Mouse (Mus musculus): ENCODE results near the gene Hivep2. TPM values are rescaled to one million over a fixed set of nuclear protein-coding genes. Genes with fewer than 3 reads are reported as not detected.

The Hivep2 gene
- polyA plus RNA-seq, 1 experiment from 2014 or later = 3.2 TPM

GRCm38 (mm10) chr10:14120512-14120911 lies 154.6 kb downstream of the Hivep2 start:
- WGBS (ENCODE audit: missing documents) = 96% methylated on average over 3 of the region's 3 CpGs
- H3K27ac ChIP-seq = no peak overlapping the region
- H3K36me3 ChIP-seq (ENCODE audit: inconsistent target) = no peaks in the 10 kb centered on the region
- no peak overlapping the region for H3K4me3 ChIP-seq (ENCODE audit: inconsistent target)
- H3K79me2 ChIP-seq (ENCODE audit: inconsistent target) = no peaks in the 10 kb centered on the region

GRCm38 (mm10) chr10:14127826-14128225 lies 162.0 kb downstream of the Hivep2 start:
- no peaks in the 10 kb centered on the region; the same call in 1 of the 2 replicates for H3K36me3 ChIP-seq (ENCODE audit: inconsistent target)
- no peaks in the 10 kb centered on the region for H3K79me2 ChIP-seq (ENCODE audit: inconsistent target)
- 96% methylated on average over 12 of the region's 12 CpGs for WGBS (ENCODE audit: missing documents)
- H3K27ac ChIP-seq = no peak overlapping the region
- H3K4me3 ChIP-seq (ENCODE audit: inconsistent target) = no peak overlapping the region

GRCm38 (mm10) chr10:14130270-14130669 lies 164.4 kb downstream of the Hivep2 start:
- WGBS (ENCODE audit: missing documents) = 85% methylated on average over 8 of the region's 8 CpGs
- H3K36me3 ChIP-seq (ENCODE audit: inconsistent target) = no peaks in the 10 kb centered on the region; the same call in 1 of the 2 replicates

GRCm38 (mm10) chr10:14131307-14131706 lies 165.4 kb downstream of the Hivep2 start:
- no peaks in the 10 kb centered on the region for H3K79me2 ChIP-seq (ENCODE audit: inconsistent target)
- H3K36me3 ChIP-seq (ENCODE audit: inconsistent target) = no peaks in the 10 kb centered on the region; the same call in 1 of the 2 replicates
- no peak overlapping the region for H3K4me3 ChIP-seq (ENCODE audit: inconsistent target)
- no peak overlapping the region for H3K27ac ChIP-seq
- WGBS (ENCODE audit: missing documents) = 93% methylated on average over 12 of the region's 13 CpGs

More at GRCm38 (mm10) chr10:14130270-14130669, 164.4 kb downstream of the Hivep2 start:
- H3K79me2 ChIP-seq (ENCODE audit: inconsistent target) = no peaks in the 10 kb centered on the region
- no peak overlapping the region for H3K27ac ChIP-seq
- H3K4me3 ChIP-seq (ENCODE audit: inconsistent target) = no peak overlapping the region

GRCm38 (mm10) chr10:14132061-14132460 lies 166.2 kb downstream of the Hivep2 start:
- no peaks in the 10 kb centered on the region for H3K79me2 ChIP-seq (ENCODE audit: inconsistent target)
- H3K36me3 ChIP-seq (ENCODE audit: inconsistent target) = no peaks in the 10 kb centered on the region; the same call in 1 of the 2 replicates
- no peak overlapping the region for H3K27ac ChIP-seq
- 96% methylated on average over 16 of the region's 17 CpGs for WGBS (ENCODE audit: missing documents)
- H3K4me3 ChIP-seq (ENCODE audit: inconsistent target) = no peak overlapping the region

- Histone ChIP-seq H3K36me3 (ENCODE audit: inconsistent target) (no peaks in the 10 kb centered on the region; the same call in 1 of the 2 replicates), H3K4me3 (ENCODE audit: inconsistent target) (no peak overlapping the region), H3K79me2 (ENCODE audit: inconsistent target) (no peaks in the 10 kb centered on the region), H3K27ac (no peak overlapping the region)
These were observed 167.1 kb downstream of the Hivep2 start for GRCm38 (mm10) chr10:14132937-14133336.

- no peak overlapping the region for H3K4me3 ChIP-seq (ENCODE audit: inconsistent target)
- WGBS (ENCODE audit: missing documents) = 93% methylated on average over 3 of the region's 3 CpGs
- peaks cover 4% of the 10 kb centered on the region; the same call in 1 of the 2 replicates for H3K36me3 ChIP-seq (ENCODE audit: inconsistent target)
- no peak overlapping the region for H3K27ac ChIP-seq
- H3K79me2 ChIP-seq (ENCODE audit: inconsistent target) = no peaks in the 10 kb centered on the region
These were observed 172.8 kb downstream of the Hivep2 start for GRCm38 (mm10) chr10:14138663-14139062.

- Histone ChIP-seq H3K36me3 (ENCODE audit: inconsistent target) (peaks cover 6% of the 10 kb centered on the region; the same call in 1 of the 2 replicates), H3K79me2 (ENCODE audit: inconsistent target) (no peaks in the 10 kb centered on the region), H3K27ac (no peak overlapping the region), H3K4me3 (ENCODE audit: inconsistent target) (no peak overlapping the region)
- 92% methylated on average over 3 of the region's 3 CpGs for WGBS (ENCODE audit: missing documents)
These were observed 179.0 kb downstream of the Hivep2 start for GRCm38 (mm10) chr10:14144840-14145239.

- H3K36me3 ChIP-seq (ENCODE audit: inconsistent target) = no peaks in the 10 kb centered on the region
- no peak overlapping the region for H3K4me3 ChIP-seq (ENCODE audit: inconsistent target)
- no peak overlapping the region for H3K27ac ChIP-seq
- H3K79me2 ChIP-seq (ENCODE audit: inconsistent target) = no peaks in the 10 kb centered on the region
- 98% methylated on average over 7 of the region's 7 CpGs for WGBS (ENCODE audit: missing documents)
These were observed 199.0 kb downstream of the Hivep2 start for GRCm38 (mm10) chr10:14164829-14165228.

- Histone ChIP-seq H3K36me3 (ENCODE audit: inconsistent target) (no peaks in the 10 kb centered on the region), H3K79me2 (ENCODE audit: inconsistent target) (no peaks in the 10 kb centered on the region), H3K27ac (no peak overlapping the region), H3K4me3 (ENCODE audit: inconsistent target) (no peak overlapping the region)
- 32% methylated on average over 6 of the region's 6 CpGs for WGBS (ENCODE audit: missing documents)
These were observed 202.4 kb downstream of the Hivep2 start for GRCm38 (mm10) chr10:14168197-14168844.

GRCm38 (mm10) chr10:14168869-14169566 lies 203.1 kb downstream of the Hivep2 start:
- Histone ChIP-seq H3K27ac (no peak overlapping the region), H3K4me3 (ENCODE audit: inconsistent target) (no peak overlapping the region), H3K79me2 (ENCODE audit: inconsistent target) (no peaks in the 10 kb centered on the region), H3K36me3 (ENCODE audit: inconsistent target) (no peaks in the 10 kb centered on the region)
- 82% methylated on average over 5 of the region's 5 CpGs for WGBS (ENCODE audit: missing documents)

- Histone ChIP-seq H3K4me3 (ENCODE audit: inconsistent target) (no peak overlapping the region), H3K27ac (no peak overlapping the region; the same call in 1 of the 2 replicates), H3K79me2 (ENCODE audit: inconsistent target) (no peaks in the 10 kb centered on the region), H3K36me3 (ENCODE audit: inconsistent target) (no peaks in the 10 kb centered on the region)
- WGBS (ENCODE audit: missing documents) = 3% methylated on average over 4 of the region's 4 CpGs
These were observed 208.2 kb downstream of the Hivep2 start for GRCm38 (mm10) chr10:14174124-14174523.

- no peak overlapping the region for H3K4me3 ChIP-seq (ENCODE audit: inconsistent target)
- H3K79me2 ChIP-seq (ENCODE audit: inconsistent target) = no peaks in the 10 kb centered on the region
- no peak overlapping the region for H3K27ac ChIP-seq
- 74% methylated on average over 19 of the region's 19 CpGs for WGBS (ENCODE audit: missing documents)
- no peaks in the 10 kb centered on the region for H3K36me3 ChIP-seq (ENCODE audit: inconsistent target)
These were observed 213.8 kb downstream of the Hivep2 start for GRCm38 (mm10) chr10:14179424-14180339.

GRCm38 (mm10) chr10:14186352-14186976 lies 220.6 kb downstream of the Hivep2 start:
- H3K27ac ChIP-seq = peak overlapping the region; percentile 48
- H3K4me3 ChIP-seq (ENCODE audit: inconsistent target) = no peak overlapping the region
- WGBS (ENCODE audit: missing documents) = 0% methylated on average over 11 of the region's 11 CpGs
- no peaks in the 10 kb centered on the region for H3K36me3 ChIP-seq (ENCODE audit: inconsistent target)
- H3K79me2 ChIP-seq (ENCODE audit: inconsistent target) = no peaks in the 10 kb centered on the region

All from macrophage (primary cell).